Mouse (Mus musculus) lung, postnatal 10 days (tissue): ENCODE results near the gene Abtb1.

ENCODE experiments used
- DNase-seq: peaks from one replicate; pipeline ENCODE4 v3.0.0; 2021

Gene Abtb1

GRCm38 (mm10) chr6:88850034-88850433 lies 8.2 kb upstream of the Abtb1 start:
- DNase-seq = no peak

DNA sequence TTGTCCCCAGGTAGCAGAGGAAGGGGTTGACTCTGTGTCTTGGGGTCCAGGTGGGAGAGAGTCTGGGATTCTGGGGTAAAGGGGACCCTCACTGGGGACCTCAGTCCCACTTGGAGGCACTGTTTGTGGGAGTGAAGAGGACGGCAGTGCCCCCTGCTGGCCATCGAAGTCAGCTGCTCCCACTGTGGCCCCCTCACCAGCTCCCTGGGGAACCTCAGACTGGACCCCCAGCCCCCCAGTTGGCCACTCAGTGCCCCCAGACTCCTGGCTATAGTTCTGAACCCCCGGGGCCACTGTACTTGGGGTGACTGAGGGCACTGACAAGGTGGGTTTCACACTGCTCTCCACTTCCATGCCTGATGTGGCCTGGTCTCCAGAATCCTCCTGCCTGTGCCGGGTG lies 7.5 kb upstream of the Abtb1 start:
- no peak for DNase-seq

GRCm38 (mm10) chr6:88847571-88847970 lies 5.8 kb upstream of the Abtb1 start:
- no peak for DNase-seq

GRCm38 (mm10) chr6:88844901-88845565 lies 3.2 kb upstream of the Abtb1 start:
- no peak for DNase-seq

DNA sequence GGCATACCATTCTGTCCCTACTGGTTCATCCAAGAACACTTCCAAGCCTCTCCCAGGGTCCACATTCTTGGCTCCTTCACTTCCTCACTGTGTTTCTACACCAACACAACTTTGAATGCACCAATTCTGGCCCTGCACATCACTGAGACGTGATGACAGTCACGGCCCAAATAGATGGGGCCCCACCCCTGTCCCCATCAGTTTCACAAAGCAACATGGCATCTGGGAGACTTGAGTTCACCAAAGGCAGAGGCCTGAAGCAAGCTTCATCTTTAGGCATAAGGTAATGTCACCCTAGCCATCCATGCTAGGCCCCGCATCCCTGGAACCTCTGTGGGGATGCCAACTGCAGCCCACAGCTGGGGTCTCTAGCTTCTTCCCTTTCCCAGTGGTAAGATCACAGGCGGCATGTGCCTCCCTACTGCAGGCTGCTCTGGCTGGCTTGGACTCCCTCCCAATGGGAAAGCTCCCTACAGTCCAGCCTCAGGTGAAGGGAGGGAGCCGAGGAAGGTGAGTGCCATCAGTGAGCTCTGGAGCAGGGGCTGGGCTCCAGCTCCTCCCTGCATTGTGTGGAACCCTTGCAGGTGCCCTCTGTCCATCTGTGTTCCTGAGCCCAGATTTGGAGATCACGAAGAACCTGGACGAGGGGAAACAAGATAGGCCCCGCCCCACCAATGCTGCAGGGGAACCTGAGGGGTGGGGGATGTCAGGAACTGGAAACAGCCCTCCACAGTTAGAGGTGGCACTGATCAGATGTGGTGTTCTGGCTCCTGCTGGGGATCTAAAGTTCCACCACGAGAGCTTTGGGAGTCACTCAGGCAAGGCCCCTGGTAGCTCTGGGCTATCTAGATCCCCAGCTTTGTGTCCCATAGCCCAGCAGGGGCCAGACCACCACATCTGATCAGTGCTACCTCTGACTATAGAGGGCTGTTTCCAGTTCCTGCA lies 2.3 kb upstream of the Abtb1 start:
- no peak for DNase-seq

- DNase-seq = no peak
These were observed 1.5 kb upstream of the Abtb1 start for GRCm38 (mm10) chr6:88843241-88843640.

- DNase-seq = peak; percentile 56
These were observed 957 bp upstream of the Abtb1 start for GRCm38 (mm10) chr6:88842731-88843151.

GRCm38 (mm10) chr6:88841514-88841780 lies 337 bp downstream of the Abtb1 start:
- no peak for DNase-seq

DNA sequence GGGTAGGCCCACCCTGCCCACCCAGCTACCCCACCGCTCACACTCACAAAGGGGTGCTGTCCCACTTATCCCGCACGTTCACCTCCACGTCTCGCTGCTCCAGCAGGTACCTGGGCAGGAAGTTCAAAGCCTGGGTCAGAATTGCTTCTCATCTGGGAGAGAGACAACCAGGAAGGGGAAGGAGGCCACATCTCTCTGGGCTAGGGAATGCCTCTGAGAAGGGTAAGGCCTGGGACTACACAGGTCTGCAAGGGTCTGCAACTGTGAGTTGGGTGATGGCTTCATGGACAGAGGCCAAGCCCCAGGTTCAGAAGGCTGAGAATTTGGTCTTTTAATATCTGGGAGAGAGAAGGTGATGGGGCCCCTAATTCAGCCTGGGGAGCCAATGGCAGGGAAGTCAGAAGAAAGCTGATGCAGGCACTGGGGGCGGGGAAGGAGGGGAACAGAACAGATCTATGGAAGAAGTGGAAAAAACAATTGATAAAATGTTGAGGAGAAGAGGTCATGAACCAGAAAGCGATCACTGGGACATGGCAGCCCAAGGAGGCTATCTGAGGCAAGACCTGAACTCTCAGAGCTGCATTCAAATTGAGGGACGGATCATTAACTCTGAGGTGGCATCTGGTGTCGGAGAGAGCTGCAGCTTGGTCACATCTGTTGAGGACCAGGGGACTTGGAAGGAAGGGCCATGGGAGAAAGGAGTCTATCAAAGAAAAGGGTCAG lies 832 bp downstream of the Abtb1 start:
- no peak for DNase-seq

DNA sequence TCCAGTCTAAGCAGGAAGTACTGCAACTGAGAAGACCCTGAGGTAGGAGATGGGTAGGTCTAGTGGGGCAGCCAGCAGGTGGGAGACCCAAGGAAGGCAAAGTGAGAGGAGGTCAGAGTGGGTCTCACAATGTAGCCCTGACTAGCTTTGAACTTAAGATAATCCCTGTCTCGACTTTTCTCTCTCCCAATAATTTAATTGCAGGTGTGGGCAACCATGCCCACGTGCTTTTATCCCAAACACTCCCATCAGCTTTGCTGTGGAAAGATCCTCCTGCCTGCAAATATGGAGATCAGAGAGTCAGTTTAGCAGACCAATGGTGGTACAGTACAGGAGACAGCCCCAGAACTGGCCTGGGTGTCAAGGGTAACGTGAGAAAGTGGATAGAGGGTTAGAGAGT lies 1.6 kb downstream of the Abtb1 start:
- no peak for DNase-seq

- DNase-seq = no peak
These were observed 2.4 kb downstream of the Abtb1 start for GRCm38 (mm10) chr6:88839135-88839970.

DNA sequence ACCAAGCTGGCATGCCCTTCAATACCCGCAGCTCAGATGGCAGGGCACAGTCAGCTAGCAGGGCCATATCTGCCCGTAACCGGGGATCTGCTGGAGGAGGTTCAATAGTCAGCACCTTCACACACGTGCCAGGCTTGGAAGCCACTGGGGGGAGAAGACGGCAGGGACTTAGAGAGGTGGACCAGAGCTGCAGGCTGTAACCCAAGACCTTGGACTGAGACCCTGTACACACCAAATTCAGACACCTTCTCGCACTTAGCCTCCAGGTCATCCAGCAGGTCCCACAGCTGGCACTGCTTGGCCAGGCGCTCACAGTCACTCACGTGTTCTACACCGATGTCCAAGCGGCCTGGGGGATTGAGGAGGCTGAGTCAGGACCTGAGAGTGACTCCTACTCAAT lies 3.2 kb downstream of the Abtb1 start:
- no peak for DNase-seq

GRCm38 (mm10) chr6:88837999-88838398 lies 3.8 kb downstream of the Abtb1 start:
- DNase-seq = no peak

- DNase-seq = peak; percentile 87
These were observed 5.5 kb downstream of the Abtb1 start for GRCm38 (mm10) chr6:88836178-88836819.

GRCm38 (mm10) chr6:88835047-88835446 lies 6.7 kb downstream of the Abtb1 start:
- DNase-seq = no peak

GRCm38 (mm10) chr6:88833340-88834140 lies 8.2 kb downstream of the Abtb1 start:
- no peak for DNase-seq

- DNase-seq = no peak
These were observed 9.1 kb downstream of the Abtb1 start for GRCm38 (mm10) chr6:88832663-88833062.

DNA sequence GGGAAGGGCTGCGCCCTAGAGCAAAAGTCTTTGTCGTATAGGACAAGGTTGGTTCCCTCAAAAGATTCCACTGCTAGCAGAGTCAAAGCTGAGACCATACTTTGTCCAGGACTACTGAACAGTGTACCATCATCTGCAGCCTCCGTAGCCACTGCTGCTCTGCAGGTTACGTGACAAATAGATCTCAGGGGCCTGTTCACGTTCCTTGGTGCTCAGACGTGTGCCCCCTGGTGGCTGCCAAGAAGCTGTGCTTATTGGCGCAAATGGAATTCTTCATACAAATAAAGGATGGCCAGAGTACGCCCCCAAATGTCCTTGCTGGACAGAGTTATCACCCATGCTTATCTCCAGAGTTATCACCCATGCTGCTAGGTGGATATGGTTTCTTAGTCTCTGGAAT lies 10.3 kb downstream of the Abtb1 start:
- peak; percentile 73 for DNase-seq

- DNase-seq = no peak
These were observed 11.6 kb downstream of the Abtb1 start for GRCm38 (mm10) chr6:88830112-88830702.

- DNase-seq = no peak
These were observed 12.2 kb downstream of the Abtb1 start for GRCm38 (mm10) chr6:88829579-88829978.
